Mouse (Mus musculus) cerebellum, postnatal 25 days (tissue): ENCODE measurements around the gene Olfr982.

Experiments
- DNase-seq, 2 experiments: peaks; one replicate each; pipeline ENCODE4 v3.0.0; 2021; ENCODE audit warnings: mixed read lengths in 2 of 2

The Olfr982 gene

DNA sequence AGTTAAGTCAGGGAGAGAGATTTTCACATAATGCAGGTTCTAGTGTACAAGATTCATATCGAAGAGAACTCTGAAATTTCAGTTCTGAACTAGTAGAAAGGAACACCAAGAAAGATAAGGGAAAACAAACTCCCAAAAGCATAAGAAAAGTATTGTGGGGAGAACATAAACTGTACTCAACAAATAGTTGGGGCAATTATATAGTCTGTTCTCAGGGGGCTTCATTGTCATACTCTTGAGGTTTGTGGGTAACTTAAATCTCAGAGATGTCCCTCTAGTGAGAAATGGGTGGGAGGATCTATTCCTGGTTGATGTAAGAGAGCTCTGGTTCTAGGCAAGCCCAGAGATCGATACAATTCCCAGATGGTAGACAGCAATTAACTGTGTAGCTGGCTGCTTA, at the start of gene Olfr982:
Gene Olfr982, plus strand, starts transcription at position 301 of the 400 bp plus-strand sequence.
- DNase-seq: no peak

DNA sequence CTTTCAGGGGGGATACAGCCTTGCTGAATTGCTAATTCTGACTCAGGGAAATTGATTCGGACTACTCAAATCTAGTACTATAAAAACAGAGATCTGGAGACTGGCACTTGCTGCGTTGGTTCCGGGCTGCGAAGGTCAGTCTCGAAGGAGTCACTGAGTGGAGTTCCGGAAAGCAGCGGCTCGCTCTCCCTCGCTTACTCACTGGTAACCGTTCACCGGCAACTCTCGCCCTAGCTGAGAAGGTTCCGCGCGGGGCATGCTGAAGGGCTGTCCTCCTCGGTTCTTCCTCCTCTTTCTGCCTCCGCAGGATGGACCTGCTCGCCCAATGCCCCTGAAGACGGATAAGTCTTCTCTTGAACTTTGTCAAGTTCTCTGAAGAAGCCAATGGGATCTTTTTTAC, 23.5 kb upstream of the Olfr982 start:
- DNase-seq: no peak

DNA sequence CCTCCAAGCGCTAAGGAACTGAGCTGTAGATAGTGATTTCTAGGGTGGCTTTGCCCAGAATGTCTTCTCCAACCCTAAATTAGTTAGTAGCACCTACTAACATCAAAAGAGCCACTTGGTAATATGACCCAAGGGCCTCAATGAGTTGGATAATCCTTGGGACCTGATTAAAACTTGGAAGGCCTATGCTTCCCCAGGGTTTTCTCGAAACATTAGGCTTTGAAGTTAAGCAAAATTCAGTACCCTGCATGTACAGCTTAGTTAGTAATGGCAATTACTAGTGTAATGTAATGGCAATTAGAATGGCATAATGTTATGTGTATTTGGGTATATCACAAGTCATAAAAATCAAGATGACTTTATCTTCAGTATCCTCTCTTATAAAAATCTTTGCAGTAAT, 19.9 kb downstream of the Olfr982 start, which contains the start of gene Olfr983:
Gene Olfr983, minus strand, starts transcription at position 101 of the 400 bp plus-strand sequence.
- DNase-seq: no peak

DNA sequence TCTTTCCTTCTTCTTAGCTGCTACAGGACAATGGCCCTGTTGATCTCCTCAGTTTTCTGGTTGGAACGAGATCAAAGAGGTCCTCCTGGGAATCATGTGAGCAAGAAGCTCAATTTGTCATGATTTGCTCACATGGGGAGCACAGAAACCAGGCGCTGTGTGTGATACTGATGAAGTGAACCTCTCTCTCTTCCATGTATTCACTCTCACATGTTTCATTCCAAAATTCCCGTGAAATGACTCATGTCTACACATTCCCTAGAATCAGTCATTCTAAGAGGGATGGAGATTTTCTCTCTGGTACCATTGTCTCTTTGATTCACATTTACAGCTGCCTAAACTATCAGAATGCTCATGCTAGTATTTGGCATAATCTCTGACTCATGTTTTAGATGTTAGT, 21.1 kb downstream of the Olfr982 start:
- DNase-seq: no peak

- DNase-seq: no peak
These were observed 40.5 kb downstream of the Olfr982 start, which contains the start of gene Olfr984 for GRCm38 (mm10) chr9:40114106-40114505. Gene Olfr984 (minus strand): TSS chr9:40114206.

DNA sequence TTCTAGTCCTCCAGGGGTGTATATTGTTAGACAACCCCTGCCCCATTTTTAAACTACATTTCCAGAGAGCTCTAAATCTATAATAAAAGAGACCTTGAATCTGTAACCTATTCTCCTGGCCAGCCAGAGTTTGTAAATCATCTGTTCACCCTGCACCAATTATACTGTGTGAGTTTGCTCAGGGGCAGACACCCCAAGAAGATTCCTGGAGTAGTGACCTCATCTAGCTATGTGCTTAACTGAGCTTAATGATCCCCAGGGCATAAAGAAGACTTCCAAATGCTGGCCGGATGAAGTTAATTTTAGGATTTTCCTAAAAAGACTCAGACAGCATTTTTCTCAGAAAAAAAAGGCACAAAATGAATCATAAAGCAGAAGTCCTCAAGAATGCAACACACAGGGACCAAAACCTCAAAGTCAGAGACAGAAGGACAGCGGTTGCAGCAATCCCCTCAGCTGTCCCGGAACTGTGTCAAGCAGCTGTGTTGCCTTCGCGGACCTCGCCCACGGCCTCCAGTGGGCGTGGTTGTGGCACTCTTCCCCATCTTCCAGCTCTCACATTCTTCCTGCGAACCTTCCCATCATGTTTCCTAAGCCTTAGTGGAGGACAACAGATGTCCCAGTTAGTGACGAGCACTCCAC, 43.1 kb downstream of the Olfr982 start:
- no peak for DNase-seq

DNA sequence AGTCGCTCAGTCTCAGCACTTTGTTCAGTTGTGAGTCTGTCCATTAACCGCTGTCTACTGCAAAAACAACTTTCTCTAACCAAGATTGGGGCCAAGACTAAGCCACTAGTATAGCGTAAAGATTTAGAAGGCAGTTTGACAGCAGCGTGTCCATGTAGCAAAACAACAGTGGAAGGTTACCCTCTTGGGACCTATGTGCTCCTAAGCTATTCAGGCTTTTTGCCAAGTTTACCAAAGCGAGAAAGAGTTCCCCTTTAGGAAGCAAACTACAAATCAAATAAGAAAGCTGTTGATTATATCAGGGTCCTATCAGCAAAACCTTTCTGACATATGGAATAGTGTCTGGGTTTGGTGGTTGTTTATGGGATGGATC, 43.6 kb downstream of the Olfr982 start:
- no peak for DNase-seq
